Comparison of ENCODE assay signal across 14 mouse cellular contexts in the genomic region with DNA sequence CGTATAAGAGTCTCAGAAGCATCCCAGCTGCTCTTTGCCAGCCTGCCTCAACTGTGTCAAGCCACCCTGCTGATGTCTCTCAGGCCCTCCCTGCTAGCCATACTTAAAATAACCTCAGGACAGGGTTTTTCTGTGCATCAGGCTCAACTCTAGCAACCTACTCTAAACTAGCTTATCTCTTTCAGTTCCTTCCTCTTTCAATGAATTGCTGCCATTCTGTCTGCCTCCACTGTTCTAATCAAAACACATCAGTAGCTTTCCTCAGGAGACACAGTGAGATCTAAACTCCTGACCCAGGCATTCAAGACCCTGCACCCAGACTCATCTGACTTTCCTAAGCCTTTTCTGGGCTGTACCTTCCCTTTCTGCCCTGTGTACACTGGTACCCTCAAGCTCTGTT.
"Had no signal": no experiment of that assay in that cellular context is flagged by ENCODE, and none has a peak within 500 bp of the region (broad histone marks: within the 10 kb centered on the region; RNA-seq: fewer than 3 reads in every experiment).

No protein-coding gene starts in this region.

- H3K27me3 ChIP-seq: limb, embryonic 13.5 days; midbrain, embryonic 15.5 days; neural tube, embryonic 12.5 days had no signal

- H3K9me3 ChIP-seq: limb, embryonic 13.5 days; midbrain, embryonic 15.5 days; neural tube, embryonic 12.5 days had no signal

- H3K4me3 ChIP-seq: layer of hippocampus, adult 2 months; limb, embryonic 13.5 days; midbrain, embryonic 15.5 days; neural tube, embryonic 12.5 days had no signal

- H3K36me3 ChIP-seq: midbrain, embryonic 15.5 days; neural tube, embryonic 12.5 days had no signal

- DNase-seq: kidney, postnatal 36 days; left cerebral cortex, postnatal 4 days; lung, adult 18-20 months; right cerebral cortex, postnatal 4 days; spleen, adult 18-20 months; thymus, adult 18-20 months; thymus, postnatal 14 days had no signal

- H3K9ac ChIP-seq: limb, embryonic 13.5 days; liver, embryonic 14.5 days; midbrain, embryonic 15.5 days; neural tube, embryonic 12.5 days had no signal

- H3K4me2 ChIP-seq: limb, embryonic 13.5 days; midbrain, embryonic 11.5 days; midbrain, embryonic 15.5 days; neural tube, embryonic 12.5 days had no signal

- H3K27ac ChIP-seq: kidney, postnatal 0 days; layer of hippocampus, adult 2 months; limb, embryonic 13.5 days; liver, embryonic 14.5 days; midbrain, embryonic 15.5 days; neural tube, embryonic 12.5 days had no signal

- ATAC-seq: midbrain, embryonic 15.5 days had no signal
